Mouse (Mus musculus) lung, postnatal 0 days (tissue): ENCODE data around the gene Ticrr. TPM values are rescaled to one million over a fixed set of nuclear protein-coding genes. Genes with fewer than 3 reads are reported as not detected.

Experiments used
- ATAC-seq: fragments of 200-750 bp; cut with Nextera tagmentation; 2 replicates; pipeline ENCODE4 v1.8.0; 2017; ENCODE audit warnings: moderate library complexity
- DNase-seq: peaks from one replicate; pipeline ENCODE4 v3.0.0-alpha.2; 2016; ENCODE audit warnings: low spot score
- H3K27ac ChIP-seq: fragments of 300-500 bp; sonication (generic); 2 replicates; pipeline ENCODE4 v1.5.1; 2014; ENCODE audit warnings: antibody characterized with exemption, mild to moderate bottlenecking, low read length, mixed read lengths
- H3K27me3 ChIP-seq: fragments of 300-500 bp; sonication (generic); replicated peaks from 2 replicates; pipeline ENCODE4 v1.6.1; 2014; ENCODE audit warnings: low read length, mixed read lengths; ENCODE audit not compliant: insufficient read depth
- H3K36me3 ChIP-seq: fragments of 300-500 bp; sonication (generic); 2 replicates; pipeline ENCODE4 v1.6.1; 2014; ENCODE audit warnings: low read length, mixed read lengths; ENCODE audit not compliant: insufficient read depth
- H3K4me1 ChIP-seq: fragments of 300-500 bp; sonication (generic); 2 replicates; pipeline ENCODE4 v1.6.1; 2014; ENCODE audit warnings: antibody characterized with exemption, low read depth, low read length, mixed read lengths; ENCODE audit not compliant: insufficient read depth
- H3K4me2 ChIP-seq: fragments of 300-500 bp; sonication (generic); replicated peaks from 2 replicates; pipeline ENCODE4 v1.6.1; 2014; ENCODE audit warnings: low read depth, mild to moderate bottlenecking, low read length, moderate library complexity, mixed read lengths
- H3K4me3 ChIP-seq: fragments of 300-500 bp; sonication (generic); 2 replicates; pipeline ENCODE4 v1.5.1; 2014; ENCODE audit warnings: low read depth, low read length
- H3K9ac ChIP-seq: fragments of 300-500 bp; sonication (generic); replicated peaks from 2 replicates; pipeline ENCODE4 v1.6.1; 2014; ENCODE audit warnings: low read depth, mild to moderate bottlenecking
- H3K9me3 ChIP-seq: fragments of 300-500 bp; sonication (generic); 2 replicates; pipeline ENCODE4 v1.6.1; 2016; ENCODE audit warnings: low read length, mixed read lengths
- CTCF ChIP-seq: IDR thresholded peaks from 2 replicates; pipeline ENCODE4 v1.5.1; 2016; ENCODE audit warnings: antibody characterized with exemption, mild to moderate bottlenecking
- EP300 ChIP-seq: IDR thresholded peaks from 2 replicates; pipeline ENCODE4 v1.6.1; 2016; ENCODE audit warnings: antibody characterized with exemption, mild to moderate bottlenecking, control low read depth
- WGBS: fragments of 180-500 bp; shearing (Covaris S2); extraction: QIAGEN DNeasy Blood & Tissue Kit; methylation state at CpG from one replicate; pipeline ENCODE4 v1.1.7; 2014; 5-methylcytosine and 5-hydroxymethylcytosine counted together
- polyA plus RNA-seq: library from polyadenylated mRNA; unstranded; fragments of >200 nt; fragmentation: Nextera tagmentation; extraction: Ambion mirVana; gene quantifications from 2 replicates; pipeline ENCODE4 v1.2.1, GENCODE M21; 2015

Ticrr gene
- polyA plus RNA-seq, 1 experiment from 2014 or later: 0.35 TPM

DNA sequence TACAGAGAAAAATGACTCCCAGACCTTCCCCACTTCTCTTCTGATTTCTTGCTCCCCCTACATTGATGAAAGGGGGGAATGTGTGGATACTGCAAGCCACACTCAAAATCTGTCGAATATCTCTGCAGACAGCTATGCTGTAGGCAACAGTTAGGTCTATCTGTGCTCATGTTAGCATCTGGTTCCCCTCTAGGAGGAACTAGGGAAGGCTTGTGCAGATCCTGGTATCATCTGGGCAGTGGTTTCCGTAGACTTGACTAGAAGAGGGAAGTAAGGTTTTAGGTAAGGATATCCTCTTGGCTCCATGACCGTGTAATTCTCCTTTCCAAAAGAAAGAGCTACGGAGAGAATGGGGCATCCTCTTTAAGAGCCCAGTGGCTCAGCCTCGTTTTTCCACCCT lies 84.6 kb downstream of the Ticrr start:
- H3K4me2 ChIP-seq: no peak overlapping the region
- H3K9me3 ChIP-seq: no peaks in the 10 kb centered on the region
- TF ChIP-seq EP300 (no peak), CTCF (no peak)
- H3K36me3 ChIP-seq: no peaks in the 10 kb centered on the region
- 67% methylated on average over 5 of the region's 5 CpGs for WGBS
- H3K27me3 ChIP-seq: no peaks in the 10 kb centered on the region
- H3K27ac ChIP-seq: no peak overlapping the region
- H3K9ac ChIP-seq: no peak overlapping the region
- DNase-seq (no peak), ATAC-seq (no peak)
- no peak overlapping the region for H3K4me3 ChIP-seq
- no peaks in the 10 kb centered on the region; the same call in 1 of the 2 replicates for H3K4me1 ChIP-seq

DNA sequence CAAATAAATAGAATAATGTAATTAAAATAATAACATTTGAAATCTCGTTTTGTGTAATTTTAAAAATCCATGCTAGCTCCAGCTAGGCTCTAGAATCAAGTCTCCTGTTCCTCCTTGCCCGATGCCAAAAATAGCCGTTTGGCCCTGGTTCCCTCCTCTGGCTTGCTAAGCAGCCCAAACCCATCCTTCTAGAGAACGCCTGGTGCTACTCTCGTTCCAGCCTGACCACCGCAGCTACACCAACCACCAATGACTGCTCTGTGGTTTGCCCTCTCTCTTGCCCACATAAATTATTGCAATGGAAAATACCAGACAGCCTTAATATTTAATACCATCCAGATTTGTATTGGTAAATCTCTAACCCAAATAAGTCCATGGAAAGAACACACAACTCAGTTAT lies 87.7 kb downstream of the Ticrr start:
- H3K4me1 ChIP-seq: no peaks in the 10 kb centered on the region; the same call in 1 of the 2 replicates
- TF ChIP-seq EP300 (no peak), CTCF (no peak)
- no peak for DNase-seq

More for the DNA sequence above, 87.7 kb downstream of the Ticrr start:
- Histone ChIP-seq H3K36me3 (no peaks in the 10 kb centered on the region), H3K4me3 (no peak overlapping the region), H3K9ac (no peak overlapping the region), H3K9me3 (no peaks in the 10 kb centered on the region), H3K4me2 (no peak overlapping the region), H3K27me3 (no peaks in the 10 kb centered on the region), H3K27ac (no peak overlapping the region)
- 70% methylated on average over 6 of the region's 6 CpGs for WGBS
- no peak for ATAC-seq

Other genes starting within 250 kb of the Ticrr start
- 32.3 and 39.9 TPM in 2 replicates for gene Polg, start 193.8 kb upstream of the Ticrr start, polyA plus RNA-seq
- gene Rhcg, start 42.5 kb upstream of the Ticrr start, polyA plus RNA-seq: 0.05 TPM in 1 of 2 replicates, not detected in the other
- 1.6 and 1.7 TPM in 2 replicates for gene Kif7, start 55.5 kb downstream of the Ticrr start, polyA plus RNA-seq
- gene Plin1, start 72.7 kb downstream of the Ticrr start, polyA plus RNA-seq: 0.45 and 0.60 TPM in 2 replicates
- gene Pex11a, start 82.9 kb downstream of the Ticrr start, polyA plus RNA-seq: 17.8 and 23.9 TPM in 2 replicates
- gene Wdr93, start 83.0 kb downstream of the Ticrr start, polyA plus RNA-seq: 1.6 and 2.0 TPM in 2 replicates
- gene Mesp1, start 133.6 kb downstream of the Ticrr start, polyA plus RNA-seq: 0.11 and 0.21 TPM in 2 replicates
- 0.92 and 0.99 TPM in 2 replicates for gene Mesp2, start 150.5 kb downstream of the Ticrr start, polyA plus RNA-seq
- gene Anpep, start 200.9 kb downstream of the Ticrr start, polyA plus RNA-seq: 11.6 TPM in 2 replicates